Mouse (Mus musculus) hindbrain, embryonic 13.5 days (tissue): ENCODE results near the gene Ppm1g. TPM values are rescaled to one million over a fixed set of nuclear protein-coding genes. Genes with fewer than 3 reads are reported as not detected.
A peak's percentile ranks its signal among the peaks of the same experiment; 100 is the strongest.

Source experiments
- ATAC-seq: fragments of 200-750 bp; cut with Nextera tagmentation; 2 replicates; pipeline ENCODE4 v1.8.0; 2017; ENCODE audit warnings: moderate TSS enrichment; ENCODE audit not compliant: low FRiP score
- H3K27ac ChIP-seq: fragments of 300-500 bp; sonication (generic); 2 replicates; pipeline ENCODE4 v1.5.1; 2015; ENCODE audit warnings: inconsistent platforms, mild to moderate bottlenecking, moderate library complexity
- H3K27me3 ChIP-seq: fragments of 300-500 bp; sonication (generic); 2 replicates; pipeline ENCODE4 v1.6.1; 2015; ENCODE audit warnings: mild to moderate bottlenecking, inconsistent platforms
- H3K36me3 ChIP-seq: fragments of 300-500 bp; sonication (generic); 2 replicates; pipeline ENCODE4 v1.6.1; 2015; ENCODE audit warnings: mild to moderate bottlenecking, inconsistent platforms
- H3K4me1 ChIP-seq: fragments of 300-500 bp; sonication (generic); replicated peaks from 2 replicates; pipeline ENCODE4 v1.6.1; 2015; ENCODE audit warnings: inconsistent platforms
- H3K4me2 ChIP-seq: fragments of 300-500 bp; sonication (generic); 2 replicates; pipeline ENCODE4 v1.6.1; 2015; ENCODE audit warnings: inconsistent platforms, mild to moderate bottlenecking, moderate library complexity
- H3K4me3 ChIP-seq: fragments of 300-500 bp; sonication (generic); 2 replicates; pipeline ENCODE4 v1.5.1; 2015; ENCODE audit warnings: mild to moderate bottlenecking, inconsistent platforms
- H3K9ac ChIP-seq: fragments of 300-500 bp; sonication (generic); 2 replicates; pipeline ENCODE4 v1.6.1; 2015; ENCODE audit warnings: mild to moderate bottlenecking, inconsistent platforms
- H3K9me3 ChIP-seq: fragments of 300-500 bp; sonication (generic); 2 replicates; pipeline ENCODE4 v1.6.1; 2016; ENCODE audit warnings: inconsistent platforms
- WGBS: fragments of 180-500 bp; shearing (Covaris S2); methylation state at CpG from one replicate; pipeline ENCODE4 v1.1.7; 2015; 5-methylcytosine and 5-hydroxymethylcytosine counted together
- polyA plus RNA-seq: library from polyadenylated mRNA; unstranded; fragments of >200 nt; fragmentation: Nextera tagmentation; extraction: Ambion mirVana; gene quantifications from 2 replicates; pipeline ENCODE4 v1.2.1, GENCODE M21; 2015

Gene Ppm1g
- polyA plus RNA-seq, 1 experiment from 2014 or later: 168 TPM

DNA sequence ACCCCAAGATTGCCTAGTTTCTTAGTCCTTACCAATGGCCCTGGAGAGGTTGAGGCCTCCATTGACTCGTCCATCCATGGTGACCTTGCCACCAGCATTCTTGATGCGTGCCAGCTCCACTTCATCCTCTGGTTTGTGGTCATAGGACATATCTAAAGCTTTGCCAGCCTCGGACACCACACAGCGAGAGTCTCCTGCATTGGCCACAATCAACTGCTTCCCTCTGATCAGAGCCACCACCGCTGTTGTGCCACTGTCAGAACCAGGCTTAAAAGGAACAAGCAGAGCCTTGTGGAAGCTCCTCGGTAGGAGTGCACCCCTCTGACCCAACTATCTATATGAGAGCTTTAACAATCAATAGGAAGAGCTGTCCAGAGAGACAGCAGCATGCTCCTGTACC is 16.1 kb downstream of the Ppm1g start:
- Histone ChIP-seq H3K4me2 (no peak overlapping the region), H3K9me3 (peaks cover 5% of the 10 kb centered on the region), H3K27me3 (no peaks in the 10 kb centered on the region), H3K27ac (no peak overlapping the region), H3K4me1 (peaks cover 27% of the 10 kb centered on the region), H3K9ac (no peak overlapping the region), H3K36me3 (peaks cover 68% of the 10 kb centered on the region), H3K4me3 (no peak overlapping the region)
- WGBS: 92% methylated on average over 6 of the region's 6 CpGs
- no peak for ATAC-seq

DNA sequence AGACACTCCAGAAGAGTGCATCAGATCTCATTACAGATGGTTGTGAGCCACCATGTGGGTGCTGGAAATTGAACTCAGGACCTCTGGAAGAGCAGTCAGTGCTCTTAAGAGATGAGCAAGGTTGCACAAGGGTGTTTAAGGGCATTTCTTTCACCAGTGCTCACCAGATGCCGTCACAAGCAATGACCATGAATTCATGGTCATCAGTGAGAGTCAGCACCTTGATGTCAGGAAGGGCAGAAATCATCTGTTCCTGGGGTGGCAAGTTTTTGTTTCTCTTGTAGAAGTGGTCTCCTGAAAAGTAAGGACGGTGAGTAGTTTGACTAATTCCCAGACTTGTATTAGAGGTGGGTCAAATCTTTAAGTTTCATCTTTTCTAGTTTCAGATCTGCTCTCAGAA is 16.6 kb downstream of the Ppm1g start:
- Histone ChIP-seq H3K4me3 (no peak overlapping the region), H3K36me3 (peaks cover 73% of the 10 kb centered on the region), H3K27me3 (no peaks in the 10 kb centered on the region), H3K4me1 (peaks cover 27% of the 10 kb centered on the region), H3K9me3 (peaks cover 5% of the 10 kb centered on the region), H3K4me2 (no peak overlapping the region), H3K9ac (no peak overlapping the region), H3K27ac (no peak overlapping the region)
- 96% methylated on average over 2 of the region's 2 CpGs for WGBS
- no peak for ATAC-seq

DNA sequence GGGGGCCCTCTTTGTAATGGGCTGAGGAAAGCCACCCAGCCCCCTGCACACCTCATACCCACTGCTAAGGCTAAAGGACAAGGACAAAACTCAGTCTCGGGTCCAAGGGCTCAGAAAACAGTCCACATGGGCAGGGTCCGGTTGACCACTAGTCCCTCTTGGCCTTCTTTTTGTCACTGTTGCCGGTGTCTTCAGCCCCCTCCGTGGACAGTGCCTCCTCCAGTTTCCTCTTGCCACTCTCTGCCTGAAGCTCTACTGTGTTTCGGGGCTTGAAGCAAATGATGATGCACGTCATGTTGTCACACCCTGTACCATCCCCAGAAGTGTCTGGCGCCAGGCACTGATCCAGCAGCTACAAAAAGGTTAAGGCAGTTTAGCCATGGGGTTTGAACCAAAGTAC is 17.6 kb downstream of the Ppm1g start:
- Histone ChIP-seq H3K36me3 (peaks cover 82% of the 10 kb centered on the region), H3K9ac (peak overlapping the region; percentile 57; the same call in 1 of the 2 replicates), H3K4me2 (peak overlapping the region; percentile 68), H3K4me1 (peaks cover 27% of the 10 kb centered on the region), H3K4me3 (peak overlapping the region; percentile 62), H3K9me3 (peaks cover 5% of the 10 kb centered on the region), H3K27me3 (no peaks in the 10 kb centered on the region), H3K27ac (peak overlapping the region; percentile 89)
- 86% methylated on average over 7 of the region's 7 CpGs for WGBS
- ATAC-seq: no peak

DNA sequence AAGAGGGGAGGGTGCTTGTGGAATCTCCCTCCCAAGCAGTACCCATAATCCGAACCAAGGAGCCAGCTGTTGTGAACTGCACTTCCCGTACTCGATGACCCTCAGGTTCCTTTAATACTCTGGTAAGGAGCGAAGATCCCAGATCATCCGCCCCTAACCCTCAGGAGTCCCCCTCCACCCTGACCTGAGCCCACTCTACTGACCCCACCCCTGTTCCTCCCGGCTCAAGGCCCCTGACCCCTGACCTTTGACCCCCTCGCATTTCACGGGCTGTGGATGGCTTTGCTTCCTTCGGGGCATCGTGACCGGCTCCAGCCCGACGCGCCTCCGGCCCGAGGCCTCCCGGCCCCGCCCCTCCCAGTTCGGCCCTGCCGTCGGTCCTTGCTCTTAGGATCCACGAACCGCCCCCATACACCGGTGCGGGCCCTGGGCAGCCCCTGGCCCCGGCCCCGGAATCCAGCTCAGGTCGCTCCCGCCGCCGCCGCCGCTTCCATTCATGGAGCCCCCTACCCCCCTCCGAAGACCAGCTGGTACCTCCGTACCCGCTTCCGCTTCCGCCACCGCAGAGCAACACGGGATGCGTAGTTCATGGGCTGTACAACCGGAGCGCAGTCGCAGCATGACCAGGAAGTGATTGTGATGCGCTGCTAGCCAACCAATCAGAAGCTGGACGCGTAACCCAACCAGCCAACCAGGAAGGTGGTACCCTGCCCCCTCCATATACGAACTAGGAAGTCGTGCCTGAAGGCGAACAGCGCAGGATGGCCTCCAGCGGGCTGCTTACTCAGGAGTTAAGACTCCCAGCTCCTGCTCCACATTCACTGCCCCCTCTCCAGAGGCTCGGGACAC is 18.5 kb downstream of the Ppm1g start, which contains the start of gene Zfp513:
Zfp513 (minus strand) TSS at position 562 of the 849 bp plus-strand sequence.
- Histone ChIP-seq H3K36me3 (peaks cover 82% of the 10 kb centered on the region), H3K27me3 (no peaks in the 10 kb centered on the region), H3K4me3 (peak within 1 kb of the TSS; percentile 62), H3K27ac (peak within 1 kb of the TSS; percentile 90), H3K4me1 (peaks cover 27% of the 10 kb centered on the region), H3K9me3 (peaks cover 5% of the 10 kb centered on the region), H3K9ac (peak within 1 kb of the TSS; percentile 88), H3K4me2 (peak within 1 kb of the TSS; percentile 91)
- peak; percentile 98 for ATAC-seq
- WGBS: under 1% methylated on average over 53 of the region's 53 CpGs

DNA sequence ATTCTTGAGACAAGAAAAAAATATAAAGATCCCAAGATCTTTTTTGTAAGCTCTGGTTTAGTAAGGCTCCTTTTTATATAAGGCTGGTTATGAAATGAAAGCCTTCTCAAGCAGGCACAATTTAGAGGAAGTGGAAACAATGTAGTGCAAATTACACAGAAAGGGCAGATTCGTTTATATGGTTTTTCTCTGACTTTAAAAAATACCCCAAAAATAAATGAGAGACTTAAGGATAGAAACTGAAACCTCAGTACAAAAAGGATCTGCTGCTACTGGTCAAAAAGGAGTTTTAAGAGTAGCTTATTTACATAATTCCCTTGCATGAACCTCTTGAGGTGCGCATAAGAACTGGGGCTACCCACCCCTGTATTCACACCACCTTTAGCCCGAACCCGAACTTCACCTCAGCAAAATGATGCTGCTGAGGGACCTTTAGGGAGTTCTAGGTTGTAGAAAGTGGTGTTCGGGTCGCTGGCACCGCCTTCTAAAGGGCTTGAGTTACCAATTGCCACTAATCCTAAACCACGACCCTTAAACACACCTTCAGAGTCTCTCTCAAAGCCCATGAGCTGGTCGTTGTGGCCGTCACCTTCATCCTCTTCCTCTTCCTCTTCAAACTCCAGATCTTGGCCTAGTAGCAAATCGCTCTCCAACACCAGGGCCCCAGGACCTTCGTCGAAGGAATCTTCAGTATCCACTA is 19.3 kb downstream of the Ppm1g start:
- Histone ChIP-seq H3K4me3 (peak overlapping the region; percentile 62), H3K4me1 (peaks cover 27% of the 10 kb centered on the region), H3K27me3 (no peaks in the 10 kb centered on the region), H3K36me3 (peaks cover 83% of the 10 kb centered on the region), H3K27ac (peak overlapping the region; percentile 90), H3K4me2 (peak overlapping the region; percentile 91), H3K9ac (peak overlapping the region; percentile 88), H3K9me3 (peaks cover 5% of the 10 kb centered on the region)
- ATAC-seq: no peak
- WGBS: 21% methylated on average over 13 of the region's 13 CpGs

DNA sequence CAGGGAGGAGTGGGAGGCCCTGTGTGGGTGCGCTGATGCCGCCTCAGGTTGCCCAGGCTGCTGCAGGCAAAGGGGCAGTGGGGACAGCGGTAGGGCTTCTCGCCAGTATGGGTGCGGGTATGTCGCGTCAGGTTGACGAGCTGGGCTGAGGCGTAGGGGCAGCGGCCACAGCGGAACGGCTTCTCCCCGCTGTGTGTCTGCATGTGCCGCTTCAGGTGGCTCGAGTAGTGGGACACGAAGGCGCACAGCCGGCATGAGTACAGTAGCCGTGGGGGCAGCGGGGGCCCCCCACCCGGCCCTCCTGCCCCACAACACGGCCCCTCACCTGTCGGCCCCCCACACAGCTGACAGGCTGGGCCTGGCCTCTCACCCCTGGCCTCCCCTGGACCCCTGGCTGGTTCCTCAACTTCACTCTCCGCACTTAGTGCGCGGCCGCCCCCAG is 20.1 kb downstream of the Ppm1g start:
- H3K27ac ChIP-seq: no peak overlapping the region
- H3K9me3 ChIP-seq: peaks cover 5% of the 10 kb centered on the region
- ATAC-seq: no peak
- H3K4me1 ChIP-seq: peaks cover 27% of the 10 kb centered on the region
- H3K4me3 ChIP-seq: peak overlapping the region; percentile 62
- peaks cover 83% of the 10 kb centered on the region for H3K36me3 ChIP-seq
- 94% methylated on average over 27 of the region's 27 CpGs for WGBS
- peak overlapping the region; percentile 91 for H3K4me2 ChIP-seq
- peak overlapping the region; percentile 88; the same call in 1 of the 2 replicates for H3K9ac ChIP-seq
- H3K27me3 ChIP-seq: no peaks in the 10 kb centered on the region

DNA sequence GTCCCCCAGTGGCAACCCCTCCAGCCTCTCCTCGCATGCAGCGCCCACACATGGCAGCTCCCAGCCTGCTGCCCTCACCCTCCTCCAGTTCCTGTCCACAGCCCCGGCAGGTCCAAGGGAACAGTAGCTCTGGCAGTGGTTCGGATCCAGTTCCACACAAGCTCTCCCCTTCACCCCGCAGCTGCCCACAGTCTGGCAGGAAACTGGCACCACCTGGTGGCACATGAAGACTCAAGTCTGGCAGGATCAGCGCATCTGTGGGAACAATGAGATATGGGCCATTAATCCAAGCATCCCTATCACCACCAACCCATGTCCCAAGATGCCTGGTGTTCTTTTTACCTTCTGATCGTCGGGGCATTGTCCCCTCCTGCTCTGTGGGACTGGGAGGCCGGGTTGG is 20.6 kb downstream of the Ppm1g start:
- H3K4me3 ChIP-seq: peak overlapping the region; percentile 62; the same call in 1 of the 2 replicates
- no peak overlapping the region for H3K4me2 ChIP-seq
- no peak overlapping the region for H3K9ac ChIP-seq
- 91% methylated on average over 9 of the region's 9 CpGs for WGBS
- peaks cover 5% of the 10 kb centered on the region for H3K9me3 ChIP-seq
- peaks cover 83% of the 10 kb centered on the region for H3K36me3 ChIP-seq
- no peak overlapping the region for H3K27ac ChIP-seq
- peaks cover 27% of the 10 kb centered on the region for H3K4me1 ChIP-seq
- no peaks in the 10 kb centered on the region for H3K27me3 ChIP-seq
- no peak for ATAC-seq

DNA sequence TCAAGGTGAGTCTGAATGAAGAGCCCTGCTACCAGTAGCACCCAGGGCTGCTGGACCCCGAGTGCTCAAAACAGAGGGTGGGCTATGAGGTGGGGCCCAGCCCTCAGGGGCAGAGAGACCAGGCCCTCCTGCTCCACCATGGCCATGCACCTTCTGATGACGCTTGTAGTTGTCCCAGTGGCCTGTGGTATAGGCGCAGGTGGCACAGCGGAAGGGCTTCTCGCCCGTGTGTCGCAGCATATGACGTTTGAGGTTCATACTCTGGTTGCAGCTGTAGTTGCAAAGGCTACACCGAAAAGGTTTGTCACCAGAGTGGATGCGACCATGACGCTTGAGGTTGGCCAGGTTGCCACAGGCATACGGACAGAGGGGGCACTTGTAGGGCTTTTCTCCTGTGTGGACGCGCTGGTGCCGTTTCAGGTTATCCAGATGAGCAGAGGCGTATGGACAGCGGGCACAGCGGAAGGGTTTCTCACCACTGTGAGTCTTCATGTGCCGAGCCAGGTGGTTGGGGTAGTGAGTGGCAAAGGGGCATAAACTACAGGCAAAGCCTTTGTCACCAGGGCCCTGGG is 21.1 kb downstream of the Ppm1g start:
- no peak overlapping the region for H3K9ac ChIP-seq
- peaks cover 82% of the 10 kb centered on the region for H3K36me3 ChIP-seq
- ATAC-seq: no peak
- peaks cover 31% of the 10 kb centered on the region for H3K4me1 ChIP-seq
- H3K9me3 ChIP-seq: peaks cover 5% of the 10 kb centered on the region
- H3K4me2 ChIP-seq: no peak overlapping the region
- WGBS: 95% methylated on average over 19 of the region's 19 CpGs
- no peak overlapping the region for H3K27ac ChIP-seq
- H3K27me3 ChIP-seq: no peaks in the 10 kb centered on the region
- H3K4me3 ChIP-seq: 0 out of 2 replicates have a peak overlapping the region, but pooled peaks have one; percentile 62

DNA sequence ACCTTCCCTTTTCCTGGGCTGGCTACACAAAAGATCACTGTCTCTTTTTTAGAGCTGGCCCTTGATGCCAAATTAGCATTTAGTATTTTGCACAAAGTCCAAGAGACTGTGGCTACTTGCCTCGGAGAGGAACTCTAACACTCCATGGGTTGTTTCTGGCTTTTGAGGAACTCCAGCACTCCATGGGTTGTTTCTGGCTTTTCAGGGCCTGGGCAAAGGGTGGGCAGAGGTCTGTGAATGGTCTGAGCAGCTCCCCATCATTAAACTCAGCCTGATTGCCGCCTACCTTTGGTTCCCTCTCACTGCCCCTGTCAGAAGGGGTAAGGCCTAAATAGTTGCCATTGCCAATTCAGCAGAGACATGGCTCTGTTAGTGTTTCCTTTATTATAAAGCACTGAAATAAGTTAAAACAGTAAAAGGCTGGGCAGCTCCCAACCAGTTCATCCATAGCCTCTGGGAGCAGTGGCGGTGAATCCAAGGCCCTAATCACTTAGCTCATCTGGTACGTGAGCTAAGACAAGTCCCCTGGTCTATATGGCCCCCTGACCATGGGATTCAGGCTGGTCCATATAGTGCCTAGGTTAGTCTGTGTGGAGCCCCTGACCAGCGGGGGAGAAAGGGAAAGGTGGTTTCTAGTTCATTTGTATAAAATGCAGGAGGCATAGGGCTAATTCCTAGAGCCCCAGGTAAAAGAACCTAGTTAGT is 21.7 kb downstream of the Ppm1g start:
- H3K27ac ChIP-seq: no peak overlapping the region
- WGBS: 82% methylated on average over 5 of the region's 5 CpGs
- no peak overlapping the region for H3K4me3 ChIP-seq
- H3K4me1 ChIP-seq: peaks cover 37% of the 10 kb centered on the region
- peaks cover 76% of the 10 kb centered on the region for H3K36me3 ChIP-seq
- peaks cover 5% of the 10 kb centered on the region for H3K9me3 ChIP-seq
- no peak for ATAC-seq
- no peak overlapping the region for H3K4me2 ChIP-seq
- no peaks in the 10 kb centered on the region for H3K27me3 ChIP-seq
- H3K9ac ChIP-seq: no peak overlapping the region

DNA sequence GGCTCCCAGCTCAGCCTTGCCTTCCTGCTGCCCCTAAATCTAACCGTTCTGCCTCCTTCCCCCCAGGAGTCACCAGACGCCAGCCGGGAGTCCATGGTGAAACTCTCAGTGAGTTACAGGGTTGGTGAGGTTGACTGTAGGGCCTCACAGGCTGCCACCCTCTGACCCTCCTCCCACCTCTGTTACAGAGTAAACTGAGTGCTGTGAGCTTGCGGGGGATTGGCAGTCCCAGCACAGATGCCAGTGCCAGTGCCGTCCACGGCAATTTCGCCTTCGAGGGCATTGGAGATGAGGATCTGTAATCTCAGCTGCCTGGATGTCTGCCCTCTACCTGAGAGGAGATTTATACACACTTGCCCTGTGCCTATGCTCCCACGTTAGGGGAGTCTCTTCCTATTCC is 22.3 kb downstream of the Ppm1g start:
- Histone ChIP-seq H3K9ac (no peak overlapping the region), H3K9me3 (peaks cover 5% of the 10 kb centered on the region), H3K27me3 (no peaks in the 10 kb centered on the region), H3K4me1 (peaks cover 38% of the 10 kb centered on the region), H3K27ac (no peak overlapping the region), H3K4me3 (no peak overlapping the region), H3K4me2 (no peak overlapping the region), H3K36me3 (peaks cover 70% of the 10 kb centered on the region)
- no peak for ATAC-seq
- WGBS: 87% methylated on average over 9 of the region's 9 CpGs

DNA sequence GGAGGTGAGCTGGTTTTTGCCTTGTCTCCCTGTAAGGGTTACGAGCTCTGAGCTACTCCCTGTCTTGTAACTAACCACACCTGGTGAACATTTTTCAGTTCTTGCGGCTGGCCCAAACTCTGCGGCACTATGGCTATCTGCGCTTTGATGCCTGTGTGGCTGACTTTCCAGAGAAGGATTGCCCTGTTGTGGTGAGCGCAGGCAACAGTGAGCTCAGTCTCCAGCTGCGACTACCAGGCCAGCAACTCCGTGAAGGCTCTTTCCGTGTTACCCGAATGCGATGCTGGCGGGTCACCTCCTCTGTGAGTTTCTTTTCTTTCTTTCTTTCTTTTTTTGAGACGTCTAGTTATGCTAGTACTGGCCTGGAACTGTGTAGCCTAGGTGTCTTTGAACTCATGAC is 23.4 kb downstream of the Ppm1g start:
- Histone ChIP-seq H3K9ac (no peak overlapping the region), H3K36me3 (peaks cover 62% of the 10 kb centered on the region), H3K9me3 (peaks cover 5% of the 10 kb centered on the region), H3K4me1 (peaks cover 34% of the 10 kb centered on the region), H3K27me3 (no peaks in the 10 kb centered on the region), H3K4me3 (no peak overlapping the region), H3K27ac (no peak overlapping the region), H3K4me2 (no peak overlapping the region)
- WGBS: 93% methylated on average over 12 of the region's 12 CpGs
- ATAC-seq: no peak

DNA sequence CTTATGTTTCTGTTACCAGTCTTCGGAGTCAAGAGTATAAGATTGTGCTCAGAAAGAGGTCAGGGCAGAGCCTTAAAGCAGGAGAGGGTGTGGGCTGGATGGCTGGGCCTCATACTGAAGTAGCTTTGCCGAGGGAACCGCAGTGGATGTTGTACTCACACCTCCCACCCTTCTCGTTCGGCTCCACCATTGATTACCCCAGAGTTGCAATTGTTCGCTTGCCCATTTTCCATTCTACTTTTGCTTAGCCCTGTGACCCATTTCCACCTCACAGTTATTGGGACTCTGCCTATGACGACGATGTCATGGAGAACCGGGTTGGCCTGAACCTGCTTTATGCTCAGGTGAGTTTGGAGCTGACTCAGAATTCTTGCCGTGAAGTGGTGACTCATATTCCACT is 24.3 kb downstream of the Ppm1g start:
- 95% methylated on average over 10 of the region's 10 CpGs for WGBS
- H3K36me3 ChIP-seq: peaks cover 64% of the 10 kb centered on the region
- peaks cover 5% of the 10 kb centered on the region for H3K9me3 ChIP-seq
- H3K9ac ChIP-seq: no peak overlapping the region
- H3K4me1 ChIP-seq: peaks cover 40% of the 10 kb centered on the region
- H3K27me3 ChIP-seq: no peaks in the 10 kb centered on the region
- no peak for ATAC-seq
- no peak overlapping the region for H3K4me2 ChIP-seq
- H3K4me3 ChIP-seq: no peak overlapping the region
- H3K27ac ChIP-seq: no peak overlapping the region
